Mouse (Mus musculus) kidney, postnatal 0 days (tissue): ENCODE data around the gene Skap2. TPM values are rescaled to one million over a fixed set of nuclear protein-coding genes. Genes with fewer than 3 reads are reported as not detected.

Experiments used
- ATAC-seq: fragments of 200-750 bp; cut with Nextera tagmentation; replicated peaks from 2 replicates; pipeline ENCODE4 v1.8.0; 2017; ENCODE audit warnings: low read depth, moderate number of reproducible peaks, moderate TSS enrichment, moderate library complexity; ENCODE audit not compliant: low FRiP score
- DNase-seq: peaks from one replicate; pipeline ENCODE4 v3.0.0-alpha.2; 2016; ENCODE audit warnings: low spot score
- H3K27ac ChIP-seq: fragments of 300-500 bp; sonication (generic); 2 replicates; pipeline ENCODE4 v1.5.1; 2014; ENCODE audit warnings: mild to moderate bottlenecking
- H3K27me3 ChIP-seq: fragments of 300-500 bp; sonication (generic); 2 replicates; pipeline ENCODE4 v1.6.1; 2014; ENCODE audit warnings: low read length, mixed read lengths; ENCODE audit not compliant: insufficient read depth
- H3K36me3 ChIP-seq: fragments of 300-500 bp; sonication (generic); 2 replicates; pipeline ENCODE4 v1.6.1; 2014; ENCODE audit warnings: low read length, mixed read lengths; ENCODE audit not compliant: insufficient read depth
- H3K4me1 ChIP-seq: fragments of 300-500 bp; sonication (generic); replicated peaks from 2 replicates; pipeline ENCODE4 v1.6.1; 2014; ENCODE audit warnings: antibody characterized with exemption, low read length, mixed read lengths; ENCODE audit not compliant: insufficient read depth
- H3K4me2 ChIP-seq: fragments of 300-500 bp; sonication (generic); 2 replicates; pipeline ENCODE4 v1.6.1; 2014; ENCODE audit warnings: mild to moderate bottlenecking, low read length, moderate library complexity, mixed read lengths
- H3K4me3 ChIP-seq: fragments of 300-500 bp; sonication (generic); replicated peaks from 2 replicates; pipeline ENCODE4 v1.5.1; 2014; ENCODE audit warnings: low read depth, low read length
- H3K9ac ChIP-seq: fragments of 300-500 bp; sonication (generic); 2 replicates; pipeline ENCODE4 v1.6.1; 2014; ENCODE audit warnings: low read depth, low read length
- H3K9me3 ChIP-seq: fragments of 300-500 bp; sonication (generic); replicated peaks from 2 replicates; pipeline ENCODE4 v1.6.1; 2016; ENCODE audit warnings: low read length, inconsistent platforms, mixed read lengths
- CTCF ChIP-seq: IDR thresholded peaks from 2 replicates; pipeline ENCODE4 v1.5.1; 2016; ENCODE audit warnings: antibody characterized with exemption, low read depth, mild to moderate bottlenecking, moderate library complexity
- WGBS: fragments of 180-500 bp; shearing (Covaris S2); extraction: QIAGEN DNeasy Blood & Tissue Kit; methylation state at CpG from one replicate; pipeline ENCODE4 v1.1.7; 2014; 5-methylcytosine and 5-hydroxymethylcytosine counted together
- polyA plus RNA-seq: library from polyadenylated mRNA; unstranded; fragments of >200 nt; fragmentation: Nextera tagmentation; extraction: Ambion mirVana; gene quantifications from 2 replicates; pipeline ENCODE4 v1.2.1, GENCODE M21; 2015

Skap2 gene
- polyA plus RNA-seq, 1 experiment from 2014 or later = 35.6 TPM

GRCm38 (mm10) chr6:51849561-51849960 is 162.8 kb downstream of the Skap2 start:
- DNase-seq (no peak), ATAC-seq (no peak)
- no peak for TF ChIP-seq CTCF
- Histone ChIP-seq H3K36me3 (no peaks in the 10 kb centered on the region), H3K4me3 (no peak overlapping the region), H3K4me1 (no peaks in the 10 kb centered on the region), H3K27me3 (peaks cover 16% of the 10 kb centered on the region), H3K9me3 (no peaks in the 10 kb centered on the region), H3K9ac (no peak overlapping the region), H3K4me2 (no peak overlapping the region), H3K27ac (no peak overlapping the region)
- WGBS = 67% methylated on average over 10 of the region's 10 CpGs

- H3K4me1 ChIP-seq = no peaks in the 10 kb centered on the region
- 19% methylated on average over 11 of the region's 11 CpGs for whole genome bisulfite sequencing
- no peaks in the 10 kb centered on the region for H3K36me3 ChIP-seq
- TF ChIP-seq CTCF = no peak
- H3K4me2 ChIP-seq = peak overlapping the region; percentile 41
- H3K4me3 ChIP-seq = no peak overlapping the region
- H3K27ac ChIP-seq = no peak overlapping the region
- ATAC-seq (peak; percentile 63; the same call in 1 of the 2 replicates), DNase-seq (no peak)
- H3K27me3 ChIP-seq = peaks cover 16% of the 10 kb centered on the region; the same call in 1 of the 2 replicates
- H3K9ac ChIP-seq = no peak overlapping the region
- no peaks in the 10 kb centered on the region for H3K9me3 ChIP-seq
Measured at GRCm38 (mm10) chr6:51844106-51844505, 168.2 kb downstream of the Skap2 start.

- Histone ChIP-seq H3K27ac (no peak overlapping the region), H3K4me1 (no peaks in the 10 kb centered on the region), H3K9ac (no peak overlapping the region), H3K36me3 (no peaks in the 10 kb centered on the region), H3K4me3 (no peak overlapping the region), H3K27me3 (peaks cover 16% of the 10 kb centered on the region; the same call in 1 of the 2 replicates), H3K9me3 (no peaks in the 10 kb centered on the region), H3K4me2 (no peak overlapping the region)
- 68% methylated on average over 9 of the region's 9 CpGs for WGBS
- no peak for TF ChIP-seq CTCF
- DNase-seq = no peak
- ATAC-seq = no peak
Measured at GRCm38 (mm10) chr6:51843081-51843480, 169.3 kb downstream of the Skap2 start.

GRCm38 (mm10) chr6:51838177-51838576 is 174.2 kb downstream of the Skap2 start:
- DNase-seq (no peak), ATAC-seq (no peak)
- Histone ChIP-seq H3K27me3 (peaks cover 4% of the 10 kb centered on the region; the same call in 1 of the 2 replicates), H3K4me2 (no peak overlapping the region), H3K4me1 (no peaks in the 10 kb centered on the region), H3K9ac (no peak overlapping the region), H3K36me3 (no peaks in the 10 kb centered on the region), H3K27ac (no peak overlapping the region), H3K9me3 (no peaks in the 10 kb centered on the region), H3K4me3 (no peak overlapping the region)
- 73% methylated on average over 3 of the region's 3 CpGs for WGBS
- TF ChIP-seq CTCF = peak; percentile 56

GRCm38 (mm10) chr6:51833362-51833761 is 179.0 kb downstream of the Skap2 start:
- H3K27me3 ChIP-seq = no peaks in the 10 kb centered on the region
- no peaks in the 10 kb centered on the region for H3K36me3 ChIP-seq
- DNase-seq (no peak), ATAC-seq (no peak)
- WGBS = 80% methylated on average over 2 of the region's 2 CpGs
- TF ChIP-seq CTCF = no peak
- no peaks in the 10 kb centered on the region for H3K9me3 ChIP-seq
- H3K4me3 ChIP-seq = no peak overlapping the region
- H3K4me2 ChIP-seq = no peak overlapping the region
- no peaks in the 10 kb centered on the region for H3K4me1 ChIP-seq
- H3K27ac ChIP-seq = no peak overlapping the region
- no peak overlapping the region for H3K9ac ChIP-seq

GRCm38 (mm10) chr6:51825621-51826021 is 186.7 kb downstream of the Skap2 start:
- no peak for TF ChIP-seq CTCF
- no peak overlapping the region for H3K4me3 ChIP-seq
- 77% methylated on average over 4 of the region's 4 CpGs for WGBS
- H3K36me3 ChIP-seq = no peaks in the 10 kb centered on the region
- H3K27ac ChIP-seq = no peak overlapping the region
- H3K27me3 ChIP-seq = no peaks in the 10 kb centered on the region
- ATAC-seq (no peak), DNase-seq (no peak)
- no peak overlapping the region for H3K9ac ChIP-seq
- H3K4me1 ChIP-seq = peaks cover 5% of the 10 kb centered on the region
- no peak overlapping the region for H3K4me2 ChIP-seq
- H3K9me3 ChIP-seq = no peaks in the 10 kb centered on the region
